Mouse (Mus musculus) olfactory bulb, adult 2 months (tissue): ENCODE data around the gene Lrpap1. TPM values are rescaled to one million over a fixed set of nuclear protein-coding genes. Genes with fewer than 3 reads are reported as not detected.

Experiments
- H3K27ac ChIP-seq: fragments of 200-500 bp; 2 replicates; pipeline ENCODE4 v1.5.1; 2012; ENCODE audit warnings: low read depth, low read length; ENCODE audit not compliant: insufficient read depth
- H3K4me1 ChIP-seq: fragments of 200-500 bp; 2 replicates; pipeline ENCODE4 v1.6.1; 2012; ENCODE audit warnings: low read length; ENCODE audit not compliant: control insufficient read depth, insufficient read depth
- H3K4me3 ChIP-seq: fragments of 200-500 bp; 2 replicates; pipeline ENCODE4 v1.5.1; 2012; ENCODE audit warnings: mild to moderate bottlenecking, low read depth, low read length, moderate library complexity; ENCODE audit not compliant: insufficient read depth
- CTCF ChIP-seq: fragments of 200-500 bp; IDR thresholded peaks from 2 replicates; pipeline ENCODE4 v1.5.1; 2012; ENCODE audit warnings: low read depth, mild to moderate bottlenecking, low read length, moderate library complexity; ENCODE audit not compliant: insufficient read depth
- POLR2A ChIP-seq: fragments of 200-500 bp; IDR thresholded peaks from 2 replicates; pipeline ENCODE4 v1.6.1; 2012; ENCODE audit warnings: mild to moderate bottlenecking, low read depth, low read length, moderate library complexity; ENCODE audit not compliant: insufficient read depth
- WGBS: fragments of 180-500 bp; shearing (Covaris S2); methylation state at CpG from one replicate; pipeline ENCODE4 v1.1.7; 2018; 5-methylcytosine and 5-hydroxymethylcytosine counted together
- polyA plus RNA-seq: library from polyadenylated mRNA; stranded (reverse); fragments of >200 nt; gene quantifications from 2 replicates; pipeline ENCODE4 v1.2.4, GENCODE M21; 2012; ENCODE audit warnings: low replicate concordance; ENCODE audit not compliant: missing spikeins, insufficient read depth, insufficient read length

The Lrpap1 gene
- polyA plus RNA-seq, 1 experiment = not detected

DNA sequence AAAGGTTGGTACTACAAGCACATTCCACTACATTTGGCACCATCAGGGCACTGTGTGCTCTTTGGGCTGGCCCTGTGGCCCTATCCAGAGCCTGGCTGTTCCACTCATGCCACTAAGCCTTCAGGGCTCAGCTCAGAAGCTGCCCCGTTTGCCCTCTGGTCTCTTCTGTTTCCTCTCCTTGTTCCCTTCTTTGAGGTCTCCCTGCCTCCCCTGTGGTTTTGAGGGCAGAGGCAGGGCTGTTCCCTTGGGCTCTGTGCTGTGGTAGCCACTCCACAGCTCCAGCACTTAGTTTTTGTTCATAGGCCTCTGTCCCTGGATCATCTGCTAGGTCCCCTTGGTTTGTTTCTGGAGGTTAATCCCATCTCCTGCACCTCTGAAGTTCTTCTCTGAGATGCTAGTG, 37.3 kb upstream of the Lrpap1 start:
- WGBS = 79% methylated on average over 1 of the region's 1 CpGs
- TF ChIP-seq CTCF (no peak), POLR2A (no peak)
- Histone ChIP-seq H3K4me1 (peaks cover 35% of the 10 kb centered on the region), H3K4me3 (no peak overlapping the region), H3K27ac (peak overlapping the region; percentile 23; the same call in 1 of the 2 replicates)

- Histone ChIP-seq H3K27ac (no peak overlapping the region), H3K4me3 (no peak overlapping the region), H3K4me1 (peaks cover 31% of the 10 kb centered on the region)
- no peak for TF ChIP-seq POLR2A
- no peak for TF ChIP-seq CTCF
- WGBS = 70% methylated on average over 3 of the region's 3 CpGs
Measured at GRCm38 (mm10) chr5:35141316-35141715, 35.8 kb upstream of the Lrpap1 start.

DNA sequence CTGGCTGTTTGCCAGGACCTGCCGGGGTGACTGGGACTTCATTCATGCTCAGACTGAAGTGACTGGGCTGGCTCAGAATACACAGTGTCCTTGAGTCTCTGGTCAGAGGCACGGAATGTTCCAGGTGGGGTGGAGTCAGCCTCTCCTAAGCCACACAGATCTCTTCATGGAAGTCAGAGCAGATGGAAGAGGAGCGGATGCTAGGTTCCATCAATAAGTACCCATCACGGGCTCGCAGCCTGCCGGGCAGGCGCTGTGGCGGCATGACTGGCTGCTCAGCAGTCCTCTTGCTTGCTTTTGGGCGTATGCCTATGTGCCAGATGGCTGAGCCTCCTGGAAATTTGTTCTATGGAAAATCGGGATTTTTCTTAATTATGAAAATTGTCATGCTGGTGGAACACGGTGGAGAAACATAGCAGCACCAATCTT, 32.6 kb upstream of the Lrpap1 start:
- 41% methylated on average over 11 of the region's 11 CpGs for WGBS
- H3K4me3 ChIP-seq = no peak overlapping the region
- no peak overlapping the region for H3K27ac ChIP-seq
- TF ChIP-seq POLR2A = no peak
- no peak for TF ChIP-seq CTCF
- peaks cover 21% of the 10 kb centered on the region for H3K4me1 ChIP-seq

GRCm38 (mm10) chr5:35137510-35138182, 32.1 kb upstream of the Lrpap1 start:
- H3K4me3 ChIP-seq = no peak overlapping the region
- TF ChIP-seq CTCF (no peak), POLR2A (no peak)
- H3K4me1 ChIP-seq = peaks cover 17% of the 10 kb centered on the region
- no peak overlapping the region for H3K27ac ChIP-seq
- WGBS = 24% methylated on average over 13 of the region's 13 CpGs

DNA sequence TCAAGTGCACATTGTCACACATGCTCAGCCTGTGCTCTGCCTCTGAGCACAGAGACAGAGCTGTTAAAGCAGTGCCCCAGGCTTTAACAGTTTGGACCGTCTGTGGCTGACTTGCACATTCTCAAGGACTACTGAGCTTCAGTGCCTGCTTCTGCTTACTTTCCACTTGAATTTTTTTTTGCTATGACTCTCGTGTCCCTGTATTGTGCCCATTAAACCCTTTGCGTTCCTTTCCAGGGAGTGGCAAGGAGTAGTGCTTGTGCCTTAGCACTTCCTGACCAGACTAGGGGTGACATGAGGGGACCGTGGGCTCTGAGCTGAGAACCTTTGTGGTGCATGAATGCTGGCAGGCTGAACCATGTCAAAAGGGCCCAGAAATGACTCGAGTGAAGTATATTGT, 30.3 kb upstream of the Lrpap1 start:
- Histone ChIP-seq H3K4me3 (no peak overlapping the region), H3K4me1 (peaks cover 18% of the 10 kb centered on the region), H3K27ac (no peak overlapping the region)
- WGBS = 82% methylated on average over 5 of the region's 5 CpGs
- no peak for TF ChIP-seq CTCF
- TF ChIP-seq POLR2A = no peak

DNA sequence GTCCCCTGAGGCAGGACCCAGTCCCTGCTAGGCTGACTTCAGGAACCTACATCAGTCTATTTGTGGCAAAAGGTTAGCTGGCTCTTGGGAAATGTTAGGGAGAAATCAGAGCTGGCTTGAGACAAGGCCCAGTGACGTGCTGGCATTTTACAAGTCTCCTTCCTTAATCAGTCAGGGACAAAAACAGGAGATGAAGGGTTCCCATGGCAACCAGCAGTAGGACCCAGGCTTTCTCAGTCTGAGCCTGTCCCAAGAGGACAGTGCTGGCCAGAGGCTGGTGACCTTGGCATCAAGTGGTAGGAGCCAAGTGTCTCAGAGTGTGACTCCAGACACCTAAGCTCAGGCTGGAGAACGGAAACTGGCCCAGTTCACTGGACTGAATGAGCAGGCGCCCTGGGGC, 28.7 kb upstream of the Lrpap1 start:
- no peak for TF ChIP-seq CTCF
- no peak for TF ChIP-seq POLR2A
- H3K4me1 ChIP-seq = peaks cover 22% of the 10 kb centered on the region
- no peak overlapping the region for H3K27ac ChIP-seq
- 86% methylated on average over 3 of the region's 3 CpGs for WGBS
- H3K4me3 ChIP-seq = no peak overlapping the region

DNA sequence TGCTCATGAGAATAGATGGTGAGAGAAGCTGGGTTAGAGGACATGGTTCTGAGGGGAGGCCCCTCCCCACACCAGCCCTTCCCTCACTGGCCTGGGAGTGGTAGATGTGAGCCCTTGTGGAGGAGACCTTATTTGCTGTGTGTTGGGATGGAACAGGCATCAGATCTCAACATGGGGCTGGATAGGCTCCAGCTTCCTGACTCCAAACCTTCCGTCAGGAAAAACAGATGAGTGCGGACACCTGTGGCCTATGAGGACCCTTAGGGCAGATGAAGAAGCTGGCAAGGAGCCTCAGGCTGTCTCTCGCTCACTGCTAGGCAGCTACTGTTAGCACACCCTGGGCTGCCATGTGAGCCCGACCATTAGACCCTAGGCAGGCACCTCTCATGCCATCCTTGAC, 27.9 kb upstream of the Lrpap1 start:
- Histone ChIP-seq H3K4me1 (peaks cover 24% of the 10 kb centered on the region), H3K27ac (no peak overlapping the region), H3K4me3 (no peak overlapping the region)
- no peak for TF ChIP-seq CTCF
- TF ChIP-seq POLR2A = no peak
- WGBS = 93% methylated on average over 4 of the region's 4 CpGs

DNA sequence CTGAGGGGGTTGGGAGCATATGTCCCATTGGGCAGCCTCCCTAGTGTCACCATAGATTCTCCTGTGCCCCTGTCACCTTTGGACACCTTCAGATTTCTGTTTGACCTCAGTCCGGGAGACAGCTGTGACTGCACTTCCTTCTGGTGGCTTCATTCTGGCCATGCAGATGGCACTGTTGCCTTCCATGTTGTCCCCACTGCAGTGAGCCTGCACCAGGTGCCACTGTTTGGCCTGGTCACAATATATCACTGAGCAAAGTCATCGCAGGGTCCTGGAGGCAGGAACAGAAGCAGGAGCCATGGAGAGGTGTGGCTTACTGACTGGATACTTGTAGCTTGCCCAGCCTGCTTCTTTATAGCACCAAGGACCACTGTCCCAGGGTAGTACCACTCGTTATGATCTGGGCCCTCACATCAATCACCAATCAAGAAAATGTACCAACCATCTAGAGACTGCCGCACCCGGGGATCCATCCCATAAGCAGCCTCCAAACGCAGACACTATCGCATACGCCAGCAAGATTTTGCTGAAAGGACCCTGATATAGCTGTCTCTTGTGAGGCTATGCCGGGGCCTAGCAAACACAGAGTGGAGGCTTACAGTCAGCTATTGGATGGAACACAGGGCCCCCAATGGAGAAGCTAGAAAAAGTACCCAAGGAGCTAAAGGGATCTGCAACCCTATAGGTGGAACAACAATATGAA, 26.9 kb upstream of the Lrpap1 start:
- Histone ChIP-seq H3K4me1 (peaks cover 13% of the 10 kb centered on the region), H3K4me3 (no peak overlapping the region), H3K27ac (no peak overlapping the region)
- WGBS = 95% methylated on average over 9 of the region's 9 CpGs
- TF ChIP-seq CTCF (no peak), POLR2A (no peak)

GRCm38 (mm10) chr5:35131773-35132172, 26.2 kb upstream of the Lrpap1 start:
- no peak overlapping the region for H3K4me3 ChIP-seq
- 14% methylated on average over 7 of the region's 7 CpGs for WGBS
- TF ChIP-seq CTCF (peak; percentile 64), POLR2A (no peak)

More at GRCm38 (mm10) chr5:35131773-35132172, 26.2 kb upstream of the Lrpap1 start:
- no peak overlapping the region for H3K27ac ChIP-seq
- peaks cover 12% of the 10 kb centered on the region; the same call in 1 of the 2 replicates for H3K4me1 ChIP-seq
